Mouse (Mus musculus) testis, adult 2 months (tissue): ENCODE measurements at regions not wholly inside any gene's neighbourhood (a gene's known extent, or its start where the extent isn't known, plus 50 kb on each side); places are given as distances from the start of the nearest gene placed in this dataset.

Source experiments
- H3K27ac ChIP-seq: fragments of 200-500 bp; 2 replicates; pipeline ENCODE4 v1.5.1; 2012; ENCODE audit warnings: low read depth, low read length; ENCODE audit not compliant: control insufficient read depth, insufficient read depth
- H3K27me3 ChIP-seq: fragments of 200-500 bp; 2 replicates; pipeline ENCODE4 v1.6.1; 2012; ENCODE audit warnings: mild to moderate bottlenecking, low read length, moderate library complexity; ENCODE audit not compliant: control insufficient read depth, insufficient read depth
- H3K36me3 ChIP-seq: fragments of 200-500 bp; 2 replicates; pipeline ENCODE4 v1.6.1; 2012; ENCODE audit warnings: mild to moderate bottlenecking, low read length; ENCODE audit not compliant: control insufficient read depth, insufficient read depth
- H3K4me1 ChIP-seq: fragments of 200-500 bp; 2 replicates; pipeline ENCODE4 v1.6.1; 2012; ENCODE audit warnings: low read length; ENCODE audit not compliant: control insufficient read depth, insufficient read depth
- H3K4me3 ChIP-seq: fragments of 200-500 bp; 2 replicates; pipeline ENCODE4 v1.5.1; 2012; ENCODE audit warnings: low read depth, mild to moderate bottlenecking, low read length, moderate library complexity, mixed read lengths; ENCODE audit not compliant: control insufficient read depth
- CTCF ChIP-seq: fragments of 200-500 bp; IDR thresholded peaks from 2 replicates; pipeline ENCODE4 v1.5.1; 2012; ENCODE audit warnings: low read depth, mild to moderate bottlenecking, inconsistent platforms, low read length, moderate library complexity; ENCODE audit not compliant: control insufficient read depth, insufficient read depth, insufficient replicate concordance
- POLR2A ChIP-seq: fragments of 200-500 bp; IDR thresholded peaks from 2 replicates; pipeline ENCODE4 v1.6.1; 2012; ENCODE audit warnings: low read depth, mild to moderate bottlenecking, inconsistent platforms, low read length, moderate library complexity; ENCODE audit not compliant: control insufficient read depth

- Histone ChIP-seq H3K4me3 (no peak overlapping the region), H3K27me3 (no peaks in the 10 kb centered on the region), H3K27ac (no peak overlapping the region), H3K4me1 (no peaks in the 10 kb centered on the region), H3K36me3 (no peaks in the 10 kb centered on the region)
- TF ChIP-seq CTCF (no peak), POLR2A (no peak)
These were observed 70.8 kb upstream of the Plxnc1 start for GRCm38 (mm10) chr10:95015298-95015951.

GRCm38 (mm10) chr10:95013946-95014345 lies 69.3 kb upstream of the Plxnc1 start:
- Histone ChIP-seq H3K27me3 (no peaks in the 10 kb centered on the region), H3K4me1 (no peaks in the 10 kb centered on the region), H3K4me3 (no peak overlapping the region), H3K36me3 (no peaks in the 10 kb centered on the region), H3K27ac (no peak overlapping the region)
- TF ChIP-seq CTCF (no peak), POLR2A (no peak)

GRCm38 (mm10) chr10:95013213-95013915 lies 68.7 kb upstream of the Plxnc1 start:
- no peaks in the 10 kb centered on the region for H3K4me1 ChIP-seq
- TF ChIP-seq POLR2A (no peak), CTCF (no peak)
- no peaks in the 10 kb centered on the region for H3K36me3 ChIP-seq
- no peak overlapping the region for H3K4me3 ChIP-seq
- H3K27ac ChIP-seq, result no peak overlapping the region
- no peaks in the 10 kb centered on the region for H3K27me3 ChIP-seq

GRCm38 (mm10) chr10:95010333-95010732 lies 65.7 kb upstream of the Plxnc1 start:
- Histone ChIP-seq H3K4me1 (no peaks in the 10 kb centered on the region), H3K36me3 (no peaks in the 10 kb centered on the region), H3K27me3 (no peaks in the 10 kb centered on the region), H3K4me3 (no peak overlapping the region), H3K27ac (no peak overlapping the region)
- TF ChIP-seq POLR2A, result no peak

GRCm38 (mm10) chr10:95009081-95009480 lies 64.4 kb upstream of the Plxnc1 start:
- no peaks in the 10 kb centered on the region for H3K4me1 ChIP-seq
- TF ChIP-seq CTCF (no peak), POLR2A (no peak)
- no peak overlapping the region for H3K4me3 ChIP-seq
- no peaks in the 10 kb centered on the region for H3K36me3 ChIP-seq
- no peaks in the 10 kb centered on the region for H3K27me3 ChIP-seq
- no peak overlapping the region for H3K27ac ChIP-seq

GRCm38 (mm10) chr10:95004065-95004763 lies 59.6 kb upstream of the Plxnc1 start:
- TF ChIP-seq POLR2A (no peak), CTCF (no peak)
- Histone ChIP-seq H3K4me3 (no peak overlapping the region), H3K36me3 (no peaks in the 10 kb centered on the region), H3K4me1 (no peaks in the 10 kb centered on the region), H3K27ac (no peak overlapping the region), H3K27me3 (no peaks in the 10 kb centered on the region)

GRCm38 (mm10) chr10:95003621-95004020 lies 59.0 kb upstream of the Plxnc1 start:
- no peak overlapping the region for H3K4me3 ChIP-seq
- no peaks in the 10 kb centered on the region for H3K36me3 ChIP-seq
- TF ChIP-seq CTCF, result no peak
- no peak for TF ChIP-seq POLR2A
- no peaks in the 10 kb centered on the region for H3K4me1 ChIP-seq
- no peak overlapping the region for H3K27ac ChIP-seq
- H3K27me3 ChIP-seq, result no peaks in the 10 kb centered on the region
